Mouse (Mus musculus) limb, embryonic 13.5 days (tissue): ENCODE measurements around the gene Plac9a. TPM values are rescaled to one million over a fixed set of nuclear protein-coding genes. Genes with fewer than 3 reads are reported as not detected.

Experiments used
- ATAC-seq: fragments of 200-750 bp; cut with Nextera tagmentation; 2 replicates; pipeline ENCODE4 v1.8.0; 2017; ENCODE audit warnings: low read depth, moderate number of reproducible peaks, moderate TSS enrichment; ENCODE audit not compliant: low FRiP score
- H3K27ac ChIP-seq: fragments of 300-500 bp; sonication (generic); 2 replicates; pipeline ENCODE4 v1.5.1; 2015; ENCODE audit warnings: inconsistent platforms, mild to moderate bottlenecking, moderate library complexity
- H3K27me3 ChIP-seq: fragments of 300-500 bp; sonication (generic); 2 replicates; pipeline ENCODE4 v1.6.1; 2015; ENCODE audit warnings: mild to moderate bottlenecking, inconsistent platforms
- H3K36me3 ChIP-seq: fragments of 300-500 bp; sonication (generic); 2 replicates; pipeline ENCODE4 v1.6.1; 2015; ENCODE audit warnings: inconsistent platforms, mild to moderate bottlenecking, moderate library complexity
- H3K4me1 ChIP-seq: fragments of 300-500 bp; sonication (generic); 2 replicates; pipeline ENCODE4 v1.6.1; 2015; ENCODE audit warnings: inconsistent platforms
- H3K4me2 ChIP-seq: fragments of 300-500 bp; sonication (generic); replicated peaks from 2 replicates; pipeline ENCODE4 v1.6.1; 2015; ENCODE audit warnings: inconsistent platforms, mild to moderate bottlenecking, moderate library complexity
- H3K4me3 ChIP-seq: fragments of 300-500 bp; sonication (generic); 2 replicates; pipeline ENCODE4 v1.5.1; 2015; ENCODE audit warnings: moderate library complexity, mild to moderate bottlenecking, inconsistent platforms
- H3K9ac ChIP-seq: fragments of 300-500 bp; sonication (generic); 2 replicates; pipeline ENCODE4 v1.6.1; 2015; ENCODE audit warnings: mild to moderate bottlenecking, inconsistent platforms
- H3K9me3 ChIP-seq: fragments of 300-500 bp; sonication (generic); 2 replicates; pipeline ENCODE4 v1.6.1; 2016; ENCODE audit warnings: inconsistent platforms
- WGBS: fragments of 180-500 bp; shearing (Covaris S2); methylation state at CpG from one replicate; pipeline ENCODE4 v1.1.7; 2015; 5-methylcytosine and 5-hydroxymethylcytosine counted together
- polyA plus RNA-seq: library from polyadenylated mRNA; unstranded; fragments of >200 nt; fragmentation: Nextera tagmentation; extraction: Ambion mirVana; gene quantifications from 2 replicates; pipeline ENCODE4 v1.2.1, GENCODE M21; 2015

Gene Plac9a
- polyA plus RNA-seq, 1 experiment from 2014 or later, result not detected

DNA sequence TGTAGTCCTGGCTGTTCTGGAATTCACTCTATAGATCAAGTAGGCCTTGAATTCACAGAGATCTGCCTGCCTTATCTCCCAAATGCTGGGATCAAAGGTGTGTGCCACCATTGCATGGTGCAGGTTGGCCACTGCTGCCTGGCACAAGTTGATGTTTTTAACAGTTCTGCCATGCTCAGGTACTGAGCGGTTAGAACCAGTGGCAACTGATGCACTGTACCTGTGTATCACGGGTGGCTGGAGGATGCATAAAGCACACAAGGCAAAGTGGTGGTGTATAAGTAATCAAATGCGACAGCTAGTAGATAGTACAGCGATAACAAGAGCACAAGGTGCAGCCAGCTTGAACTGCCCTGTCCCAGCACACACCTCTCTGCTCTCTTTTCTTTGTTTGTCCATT, 58.5 kb downstream of the Plac9a start:
- no peak for ATAC-seq
- H3K9ac ChIP-seq, result no peak overlapping the region
- H3K4me1 ChIP-seq, result peaks cover 19% of the 10 kb centered on the region
- peaks cover 39% of the 10 kb centered on the region for H3K27me3 ChIP-seq
- H3K27ac ChIP-seq, result no peak overlapping the region
- no peaks in the 10 kb centered on the region for H3K36me3 ChIP-seq
- no peaks in the 10 kb centered on the region for H3K9me3 ChIP-seq
- WGBS, result 94% methylated on average over 4 of the region's 4 CpGs
- H3K4me3 ChIP-seq, result no peak overlapping the region
- no peak overlapping the region for H3K4me2 ChIP-seq

DNA sequence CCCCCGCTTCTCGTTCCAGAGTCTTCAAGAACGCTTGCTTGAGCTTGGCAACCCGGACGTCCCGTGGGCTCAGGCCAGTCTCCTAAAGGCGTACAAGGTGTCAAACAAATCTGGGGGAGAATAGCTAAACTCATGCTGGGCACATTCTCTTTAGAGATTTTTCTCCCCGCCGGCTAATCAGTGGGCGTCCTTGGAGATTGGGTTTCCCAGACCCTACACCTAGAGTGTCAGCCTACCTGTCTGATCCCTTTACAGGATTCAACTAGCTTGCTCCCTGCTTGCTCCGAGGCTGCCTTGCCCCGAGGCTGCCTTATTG, 60.3 kb downstream of the Plac9a start:
- Histone ChIP-seq H3K36me3 (no peaks in the 10 kb centered on the region), H3K9ac (peak overlapping the region; percentile 72), H3K4me2 (peak overlapping the region; percentile 97), H3K9me3 (no peaks in the 10 kb centered on the region), H3K4me1 (peaks cover 17% of the 10 kb centered on the region), H3K27ac (no peak overlapping the region), H3K27me3 (peaks cover 39% of the 10 kb centered on the region), H3K4me3 (peak overlapping the region; percentile 71)
- under 1% methylated on average over 12 of the region's 12 CpGs for WGBS
- ATAC-seq, result no peak

DNA sequence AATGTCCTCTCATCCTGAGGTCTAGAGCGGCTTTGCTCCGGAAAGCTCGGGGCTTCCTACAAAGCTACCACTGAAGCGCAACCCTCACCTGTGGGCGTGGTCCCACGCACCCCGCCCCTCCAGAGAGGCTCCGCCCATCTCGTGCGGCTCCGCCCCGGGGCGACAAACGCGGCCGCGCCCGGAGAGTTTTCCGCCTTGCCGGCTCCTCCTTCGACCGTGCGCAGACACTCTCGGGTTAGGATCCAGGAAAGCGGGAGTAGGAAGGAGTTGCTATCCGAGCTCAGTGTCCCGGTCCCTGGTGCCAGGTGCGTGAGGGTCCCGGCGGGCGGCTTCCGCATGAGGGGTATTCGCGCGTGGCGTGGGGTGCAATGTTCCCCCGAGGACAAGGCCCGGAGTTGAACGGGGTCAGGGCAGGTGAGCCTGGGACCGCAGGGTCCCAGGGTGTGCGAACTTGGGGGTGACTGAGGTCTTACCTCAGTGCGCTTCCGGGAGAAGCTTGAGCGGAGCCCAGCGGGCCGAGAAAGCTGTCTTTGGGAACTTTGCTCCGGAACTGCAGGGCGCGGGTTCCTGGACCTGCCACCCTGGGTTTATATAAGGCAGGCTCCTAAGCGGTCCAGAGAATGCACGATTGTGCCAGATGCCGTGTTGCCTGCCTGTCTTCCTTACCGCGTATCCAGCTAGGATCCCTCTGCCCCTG, 60.8 kb downstream of the Plac9a start, which contains the start of gene Anxa11:
Gene Anxa11 (plus strand): TSS at position 166 of the 697 bp plus-strand sequence.
- peak; percentile 74 for ATAC-seq
- Histone ChIP-seq H3K4me1 (peaks cover 14% of the 10 kb centered on the region), H3K4me3 (peak within 1 kb of the TSS; percentile 71), H3K27me3 (peaks cover 39% of the 10 kb centered on the region), H3K9me3 (no peaks in the 10 kb centered on the region), H3K4me2 (peak within 1 kb of the TSS; percentile 97), H3K9ac (peak within 1 kb of the TSS; percentile 72), H3K36me3 (no peaks in the 10 kb centered on the region), H3K27ac (no peak within 1 kb of the TSS)
- under 1% methylated on average over 54 of the region's 54 CpGs for WGBS

GRCm38 (mm10) chr14:25841579-25841978, 61.3 kb downstream of the Plac9a start:
- H3K4me2 ChIP-seq, result peak overlapping the region; percentile 97
- H3K27me3 ChIP-seq, result peaks cover 39% of the 10 kb centered on the region
- H3K9me3 ChIP-seq, result no peaks in the 10 kb centered on the region
- no peak for ATAC-seq
- 5% methylated on average over 4 of the region's 4 CpGs for WGBS
- H3K9ac ChIP-seq, result no peak overlapping the region
- H3K27ac ChIP-seq, result no peak overlapping the region
- H3K4me1 ChIP-seq, result peaks cover 11% of the 10 kb centered on the region
- peak overlapping the region; percentile 71 for H3K4me3 ChIP-seq
- H3K36me3 ChIP-seq, result no peaks in the 10 kb centered on the region

DNA sequence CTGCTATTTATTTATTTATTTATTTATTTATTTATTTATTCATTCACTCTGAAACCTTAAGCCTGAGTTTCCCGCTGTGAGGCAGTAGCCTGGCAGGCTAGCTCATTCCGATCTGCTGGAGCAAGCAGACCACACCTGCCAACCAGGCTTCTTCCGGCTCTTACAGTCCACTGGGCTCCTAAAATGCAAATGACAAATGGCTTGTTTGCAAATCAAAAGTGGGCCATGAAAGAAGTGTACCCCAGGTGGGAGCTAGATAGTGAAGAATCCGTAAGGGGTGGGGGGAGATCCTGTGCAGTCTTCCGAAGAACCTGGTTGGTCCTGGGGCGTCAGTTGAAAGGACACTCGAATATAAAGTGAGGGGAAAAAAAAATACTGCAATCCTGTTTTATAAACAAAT, 61.9 kb downstream of the Plac9a start:
- H3K4me3 ChIP-seq, result no peak overlapping the region
- H3K36me3 ChIP-seq, result no peaks in the 10 kb centered on the region
- H3K9me3 ChIP-seq, result no peaks in the 10 kb centered on the region
- H3K27me3 ChIP-seq, result peaks cover 39% of the 10 kb centered on the region
- WGBS, result 10% methylated on average over 7 of the region's 7 CpGs
- no peak for ATAC-seq
- peaks cover 11% of the 10 kb centered on the region for H3K4me1 ChIP-seq
- H3K4me2 ChIP-seq, result no peak overlapping the region
- H3K9ac ChIP-seq, result no peak overlapping the region
- H3K27ac ChIP-seq, result no peak overlapping the region

- Histone ChIP-seq H3K4me3 (no peak overlapping the region), H3K27me3 (peaks cover 36% of the 10 kb centered on the region), H3K4me1 (peaks cover 11% of the 10 kb centered on the region), H3K4me2 (no peak overlapping the region), H3K9me3 (no peaks in the 10 kb centered on the region), H3K36me3 (no peaks in the 10 kb centered on the region), H3K27ac (no peak overlapping the region), H3K9ac (no peak overlapping the region)
- 76% methylated on average over 7 of the region's 7 CpGs for WGBS
- no peak for ATAC-seq
Measured at GRCm38 (mm10) chr14:25839791-25840190, 63.1 kb downstream of the Plac9a start.

- WGBS, result 76% methylated on average over 8 of the region's 8 CpGs
- no peak overlapping the region for H3K27ac ChIP-seq
- no peak overlapping the region for H3K9ac ChIP-seq
- H3K4me1 ChIP-seq, result peaks cover 11% of the 10 kb centered on the region
- no peaks in the 10 kb centered on the region for H3K36me3 ChIP-seq
- peaks cover 22% of the 10 kb centered on the region for H3K27me3 ChIP-seq
- no peak overlapping the region for H3K4me2 ChIP-seq
- no peak for ATAC-seq
- H3K9me3 ChIP-seq, result no peaks in the 10 kb centered on the region
- H3K4me3 ChIP-seq, result no peak overlapping the region
Measured at GRCm38 (mm10) chr14:25838411-25838810, 64.5 kb downstream of the Plac9a start.

Other genes with a start within 250 kb of the Plac9a start
- gene Ppif, start 208.9 kb downstream of the Plac9a start, polyA plus RNA-seq, result 31.8 and 34.4 TPM in 2 replicates
- 34.7 and 37.6 TPM in 2 replicates for gene Zcchc24, start 134.1 kb downstream of the Plac9a start, polyA plus RNA-seq
- gene Anxa11, start 60.9 kb downstream of the Plac9a start, polyA plus RNA-seq, result 10.9 and 13.0 TPM in 2 replicates
- 2.9 and 5.1 TPM in 2 replicates for gene Tmem254a, start 24.6 kb upstream of the Plac9a start, polyA plus RNA-seq
- gene Cphx1, start 35.2 kb upstream of the Plac9a start, polyA plus RNA-seq, result not detected in 2 replicates
- 2.3 and 2.8 TPM in 2 replicates for gene Duxbl1, start 75.5 kb upstream of the Plac9a start, polyA plus RNA-seq
- 14.8 and 15.4 TPM in 2 replicates for gene Gm9780, start 139.6 kb upstream of the Plac9a start, polyA plus RNA-seq
- 27.6 and 30.3 TPM in 2 replicates for gene Tmem254c, start 164.3 kb upstream of the Plac9a start, polyA plus RNA-seq
- not detected in 2 replicates for gene Cphx2, start 178.4 kb upstream of the Plac9a start, polyA plus RNA-seq
- not detected in 2 replicates for gene Cphx3, start 179.2 kb upstream of the Plac9a start, polyA plus RNA-seq
- 2.1 TPM in 1 of 2 replicates, not detected in the other for gene Duxbl2, start 215.2 kb upstream of the Plac9a start, polyA plus RNA-seq